Comparison of ENCODE assay signal across 8 mouse cellular contexts in the genomic region with DNA sequence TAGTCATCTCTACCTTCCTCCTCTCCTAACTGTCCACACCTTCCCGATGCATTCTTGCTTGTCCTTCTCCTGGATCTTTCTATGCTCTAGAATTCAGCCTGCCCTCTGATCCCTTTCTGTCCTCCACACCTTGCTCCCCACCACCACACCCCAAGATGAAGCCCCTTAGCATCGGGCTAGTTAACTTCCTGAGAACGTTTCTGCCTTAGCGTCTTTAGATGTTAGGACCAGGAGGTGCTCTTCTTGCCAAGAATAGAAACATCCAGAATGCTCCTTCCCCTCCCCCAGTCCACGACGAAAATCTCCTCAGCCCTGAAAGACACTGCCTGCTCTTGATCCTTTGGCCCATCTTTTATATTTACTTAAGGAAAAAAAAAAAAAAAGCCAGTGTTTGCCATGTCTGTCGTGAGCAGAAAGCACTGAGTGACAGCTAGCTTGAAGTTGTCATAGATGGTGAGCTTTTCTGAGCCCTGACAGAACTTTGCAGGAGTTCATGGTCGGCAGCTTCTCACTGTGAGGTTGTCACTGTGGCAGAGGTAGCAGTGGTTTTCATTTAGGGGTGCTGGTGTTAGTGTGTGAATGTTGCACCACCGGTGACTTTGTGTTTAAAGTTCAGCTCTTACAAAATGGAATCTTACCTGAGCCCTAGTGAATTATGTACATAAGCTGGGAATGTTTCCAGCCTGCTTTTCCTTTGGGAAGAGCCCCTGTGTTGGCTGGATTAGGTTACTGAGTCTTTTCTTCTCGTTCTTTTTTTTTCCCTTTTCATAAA. TPM values are rescaled to one million over a fixed set of nuclear protein-coding genes. Genes with fewer than 3 reads are reported as not detected.
DNase-seq lines count a peak whose midpoint lies in the region; TF ChIP-seq lines count a peak whose summit lies in the region.

No protein-coding gene starts in this region.

- peak overlapping the region; percentile 87 for H3K4me2 ChIP-seq in myocyte (ENCODE audit: low read depth)

- no peak overlapping the region for H3K27ac ChIP-seq in cerebellum, adult 2 months (ENCODE audit: insufficient read depth, low read length)

- H3ac ChIP-seq in myocyte (ENCODE audit: control insufficient read depth, insufficient read length), result peak overlapping the region; percentile 91

- DNase-seq in cerebellum, adult 2 months, result peak; percentile 27 to 30
- no peak for DNase-seq in cerebellum, adult 18-20 months
- peak; percentile 10 for DNase-seq in urinary bladder, postnatal 14 days (ENCODE audit: low spot score)
- DNase-seq in urinary bladder, postnatal 25 days (ENCODE audit: low spot score), result no peak
- peak; percentile 43 for DNase-seq in induced T-regulatory cell, adult 2 months (ENCODE audit: low read depth)
- no peak for DNase-seq in urinary bladder, adult 2 months (ENCODE audit: low spot score)
- DNase-seq in layer of hippocampus, adult 18-20 months (ENCODE audit: low spot score in 2 of 2), result no peak

- no peak for TF ChIP-seq POLR2A in cerebellum, adult 2 months (IDR thresholded peaks at IDR 0.05; ENCODE audit: borderline replicate concordance, insufficient read depth, low read length)
- no peak for TF ChIP-seq POLR2A in myocyte (IDR thresholded peaks at IDR 0.05; ENCODE audit: insufficient read length, low read depth)

- H3K79me2 ChIP-seq in myocyte (ENCODE audit: control insufficient read depth, insufficient read depth), result peaks cover 52% of the 10 kb centered on the region

- no peaks in the 10 kb centered on the region for H3K36me3 ChIP-seq in myocyte (ENCODE audit: control insufficient read depth, insufficient read depth)

- H3K4me3 ChIP-seq in cerebellum, adult 2 months (replicated peaks; ENCODE audit: insufficient read depth, low read depth, low read length), result peak overlapping the region; percentile 78
- peak overlapping the region; percentile 42 for H3K4me3 ChIP-seq in myocyte

- TF ChIP-seq CTCF in cerebellum, adult 2 months (IDR thresholded peaks at IDR 0.05; ENCODE audit: borderline replicate concordance, insufficient read depth, low read depth, low read length), result no peak

- WGBS in cerebellum, adult 2 months, result 9% methylated on average over 10 of the region's 10 CpGs

- no peaks in the 10 kb centered on the region for H3K27me3 ChIP-seq in cerebellum, adult 2 months (ENCODE audit: control insufficient read depth, insufficient read depth, low read length)
- H3K27me3 ChIP-seq in myocyte (ENCODE audit: control insufficient read depth, insufficient read depth, insufficient read length), result no peaks in the 10 kb centered on the region

- peaks cover 2% of the 10 kb centered on the region; the same call in 1 of the 2 replicates for H3K4me1 ChIP-seq in cerebellum, adult 2 months (ENCODE audit: control insufficient read depth, insufficient read depth, low read length)

TF ChIP-seq in myocyte, 11 proteins besides CTCF, POLR2A, EP300 and RAD21:
- TF ChIP-seq SRF (IDR thresholded peaks at IDR 0.05; ENCODE audit: control insufficient read depth, insufficient read length, low read depth), result no peak
- TF ChIP-seq MYOD1 (IDR thresholded peaks at IDR 0.05; ENCODE audit: control insufficient read depth in 1 of 3, insufficient read length in 2 of 3, low read depth in 2 of 3), result no peak
- no peak for TF ChIP-seq CEBPB (IDR thresholded peaks at IDR 0.05; ENCODE audit: insufficient read depth, poor library complexity, severe bottlenecking)
- no peak for TF ChIP-seq TCF3 (IDR thresholded peaks at IDR 0.05; ENCODE audit: insufficient read length, low read depth)
- no peak for TF ChIP-seq E2F4 (IDR thresholded peaks at IDR 0.05; ENCODE audit: insufficient read depth)
- TF ChIP-seq USF1 (IDR thresholded peaks at IDR 0.05; ENCODE audit: low read depth), result no peak
- no peak for TF ChIP-seq MAX (IDR thresholded peaks at IDR 0.05; ENCODE audit: low read depth)
- no peak for TF ChIP-seq MYOG (IDR thresholded peaks at IDR 0.05; ENCODE audit: control insufficient read depth in 1 of 3, insufficient read depth in 1 of 3, insufficient read length in 2 of 3, low read depth in 2 of 3)
TF ChIP-seq in myocyte: peak in this region for 0.

RNA-seq across cellular contexts. Expression of gene Tent4b, which starts 1.9 kb away (rescaled TPM):
- 27.8 and 29.6 TPM in 2 replicates for polyA plus RNA-seq in cerebellum, adult 2 months (2012; rRNA removed)
- 10.7 TPM for polyA plus RNA-seq in myocyte (2012; fragmentation: generic; extraction: Trizol)
- 17.6 and 18.9 TPM in 2 replicates for polyA plus RNA-seq in urinary bladder, adult 2 months (2012; rRNA removed)
- total RNA-seq in layer of hippocampus, adult 18-20 months (2021), result 10 to 100 TPM; 39.1 to 39.6 TPM

Comparison
In these comparisons a context has a peak if more than half of its experiments do, and no peak if none do; other contexts are left out.
1. DNase-seq: peak in cerebellum, adult 2 months (2 of 2), urinary bladder, postnatal 14 days (single experiment) and induced T-regulatory cell, adult 2 months (single experiment); none in cerebellum, adult 18-20 months (0 of 2), urinary bladder, postnatal 25 days (single experiment), urinary bladder, adult 2 months (single experiment) and layer of hippocampus, adult 18-20 months (0 of 2).